Mouse (Mus musculus) ES-Bruce4 (cell line): ENCODE data around the gene Lrrn4. TPM values are rescaled to one million over a fixed set of nuclear protein-coding genes. Genes with fewer than 3 reads are reported as not detected.

Experiments
- H3K27ac ChIP-seq: 2 replicates; pipeline ENCODE4 v1.5.1; 2012; ENCODE audit warnings: low read length, inconsistent platforms; ENCODE audit not compliant: insufficient read depth
- H3K27me3 ChIP-seq: 2 replicates; pipeline ENCODE4 v1.6.1; 2012; ENCODE audit warnings: mild to moderate bottlenecking, low read length, inconsistent platforms; ENCODE audit not compliant: control insufficient read depth, poor library complexity, insufficient read depth, severe bottlenecking
- H3K36me3 ChIP-seq: 2 replicates; pipeline ENCODE4 v1.6.1; 2012; ENCODE audit warnings: inconsistent platforms, mild to moderate bottlenecking, low read length, moderate library complexity; ENCODE audit not compliant: control insufficient read depth, poor library complexity, insufficient read depth, severe bottlenecking
- H3K4me1 ChIP-seq: one replicate; pipeline ENCODE4 v1.8.1; 2011; ENCODE audit warnings: low read length; ENCODE audit not compliant: control insufficient read depth, insufficient read depth
- H3K4me3 ChIP-seq: 2 replicates; pipeline ENCODE4 v1.5.1; 2011; ENCODE audit warnings: low read depth, mild to moderate bottlenecking, low read length
- H3K9ac ChIP-seq: 2 replicates; pipeline ENCODE4 v1.6.1; 2012; ENCODE audit warnings: low read depth, mild to moderate bottlenecking, inconsistent platforms; ENCODE audit not compliant: poor library complexity, severe bottlenecking
- H3K9me3 ChIP-seq: replicated peaks from 2 replicates; pipeline ENCODE4 v1.6.1; 2012; ENCODE audit warnings: mild to moderate bottlenecking, low read length, inconsistent platforms; ENCODE audit not compliant: control insufficient read depth, poor library complexity, insufficient read depth, severe bottlenecking
- CTCF ChIP-seq: IDR thresholded peaks from one replicate; pipeline ENCODE4 v1.8.1; 2011; ENCODE audit warnings: low read depth, low read length
- EP300 ChIP-seq: IDR thresholded peaks from 2 replicates; pipeline ENCODE4 v1.6.1; 2011; ENCODE audit warnings: low read depth, low read length; ENCODE audit not compliant: insufficient read depth
- POLR2A ChIP-seq: IDR thresholded peaks from one replicate; pipeline ENCODE4 v1.8.1; 2011; ENCODE audit warnings: low read length; ENCODE audit not compliant: insufficient read depth
- polyA plus RNA-seq: library from polyadenylated mRNA; stranded (reverse); fragments of >200 nt; gene quantifications from 2 replicates; pipeline ENCODE4 v1.2.4, GENCODE M21; 2011; ENCODE audit warnings: low read depth; ENCODE audit not compliant: missing spikeins, insufficient read depth, insufficient read length

Gene Lrrn4
- polyA plus RNA-seq, 1 experiment = 20.4 TPM

DNA sequence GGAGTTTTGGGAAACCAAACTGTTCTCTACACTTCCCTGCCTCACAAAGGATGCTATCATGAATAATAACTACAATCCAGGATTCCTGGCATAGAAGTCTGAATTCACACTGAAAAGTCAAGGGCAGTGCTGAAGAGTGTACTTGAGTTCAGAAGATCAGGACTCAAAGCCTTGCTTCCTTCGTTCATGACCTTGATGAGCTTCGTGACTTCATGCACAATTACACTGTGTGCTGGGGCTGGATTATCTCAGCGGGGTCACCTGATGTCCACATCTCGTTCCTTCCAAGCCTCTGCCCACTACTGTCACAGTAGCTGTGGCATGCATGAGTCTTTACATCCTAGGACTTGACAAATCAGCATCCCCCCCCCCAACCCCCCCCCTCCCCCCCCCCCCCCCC, 20.9 kb upstream of the Lrrn4 start:
- no peaks in the 10 kb centered on the region for H3K27me3 ChIP-seq
- TF ChIP-seq EP300 = no peak
- TF ChIP-seq POLR2A = no peak
- no peak for TF ChIP-seq CTCF
- no peaks in the 10 kb centered on the region for H3K9me3 ChIP-seq
- no peaks in the 10 kb centered on the region for H3K4me1 ChIP-seq
- H3K9ac ChIP-seq = no peak overlapping the region
- no peak overlapping the region for H3K27ac ChIP-seq
- H3K36me3 ChIP-seq = no peaks in the 10 kb centered on the region
- no peak overlapping the region for H3K4me3 ChIP-seq

DNA sequence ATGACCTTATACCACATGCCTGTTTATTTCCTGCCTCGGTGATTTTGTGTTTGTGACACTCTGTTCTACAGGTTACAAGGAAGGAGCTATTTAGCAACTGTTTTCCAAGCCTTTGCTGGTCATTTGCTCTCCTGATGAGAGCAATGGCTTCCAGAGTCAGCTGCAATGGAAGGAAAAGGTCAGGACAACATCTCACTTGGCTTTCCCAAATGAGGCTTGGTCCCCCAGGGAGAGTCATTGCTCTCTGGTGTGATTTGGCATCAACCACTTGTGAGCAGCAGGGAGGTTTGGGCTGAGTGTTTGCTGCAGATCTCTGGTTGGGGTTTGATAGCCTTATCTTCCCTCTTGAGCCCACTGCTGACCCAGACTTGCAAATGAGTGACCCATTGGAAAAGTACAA, 19.9 kb upstream of the Lrrn4 start:
- no peak overlapping the region for H3K4me3 ChIP-seq

DNA sequence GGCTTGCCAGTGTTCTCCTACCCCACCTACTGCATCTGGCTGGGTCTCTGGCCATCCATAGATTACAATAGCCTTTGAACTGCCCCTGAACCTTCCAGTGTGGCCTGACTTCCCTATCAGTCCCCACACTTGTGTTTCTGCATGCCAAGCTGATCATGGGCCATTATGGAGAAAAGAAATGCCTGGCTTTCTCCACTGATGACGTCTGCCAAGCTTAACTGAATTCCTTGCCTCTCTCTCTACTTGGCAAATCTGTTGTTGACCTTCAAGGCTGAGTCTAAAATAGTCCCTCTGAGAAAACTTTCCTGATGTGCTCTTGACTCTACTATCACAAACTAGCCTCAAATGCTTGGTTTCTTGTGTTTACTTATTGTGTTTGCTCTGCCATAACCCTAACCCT, 17.5 kb upstream of the Lrrn4 start:
- H3K27ac ChIP-seq = no peak overlapping the region
- H3K4me1 ChIP-seq = no peaks in the 10 kb centered on the region

More for the DNA sequence above, 19.9 kb upstream of the Lrrn4 start:
- Histone ChIP-seq H3K27me3 (no peaks in the 10 kb centered on the region), H3K9ac (no peak overlapping the region), H3K27ac (no peak overlapping the region), H3K9me3 (no peaks in the 10 kb centered on the region), H3K4me1 (no peaks in the 10 kb centered on the region), H3K36me3 (no peaks in the 10 kb centered on the region)
- TF ChIP-seq EP300 (no peak), POLR2A (no peak), CTCF (no peak)

GRCm38 (mm10) chr2:132893826-132894225, 13.1 kb upstream of the Lrrn4 start:
- Histone ChIP-seq H3K27me3 (no peaks in the 10 kb centered on the region), H3K4me3 (no peak overlapping the region), H3K4me1 (no peaks in the 10 kb centered on the region), H3K9ac (no peak overlapping the region), H3K36me3 (no peaks in the 10 kb centered on the region), H3K9me3 (no peaks in the 10 kb centered on the region), H3K27ac (no peak overlapping the region)
- TF ChIP-seq EP300 (no peak), POLR2A (no peak), CTCF (no peak)

More for the DNA sequence above, 17.5 kb upstream of the Lrrn4 start:
- Histone ChIP-seq H3K4me3 (no peak overlapping the region), H3K36me3 (no peaks in the 10 kb centered on the region), H3K27me3 (no peaks in the 10 kb centered on the region), H3K9me3 (no peaks in the 10 kb centered on the region), H3K9ac (no peak overlapping the region)
- TF ChIP-seq CTCF (no peak), POLR2A (no peak), EP300 (no peak)

GRCm38 (mm10) chr2:132885312-132885711, 4.6 kb upstream of the Lrrn4 start:
- H3K9ac ChIP-seq = no peak overlapping the region
- no peaks in the 10 kb centered on the region for H3K9me3 ChIP-seq
- no peaks in the 10 kb centered on the region for H3K27me3 ChIP-seq
- no peaks in the 10 kb centered on the region for H3K36me3 ChIP-seq
- no peaks in the 10 kb centered on the region for H3K4me1 ChIP-seq
- TF ChIP-seq POLR2A (no peak), CTCF (no peak), EP300 (no peak)
- H3K4me3 ChIP-seq = no peak overlapping the region
- no peak overlapping the region for H3K27ac ChIP-seq

- H3K9ac ChIP-seq = no peak overlapping the region
- H3K27ac ChIP-seq = no peak overlapping the region
- no peaks in the 10 kb centered on the region for H3K4me1 ChIP-seq
- no peaks in the 10 kb centered on the region for H3K9me3 ChIP-seq
- H3K27me3 ChIP-seq = no peaks in the 10 kb centered on the region
- H3K36me3 ChIP-seq = no peaks in the 10 kb centered on the region
- TF ChIP-seq CTCF (no peak), POLR2A (no peak), EP300 (no peak)
- no peak overlapping the region for H3K4me3 ChIP-seq
Measured at GRCm38 (mm10) chr2:132884303-132884967, 3.7 kb upstream of the Lrrn4 start.
